Mouse (Mus musculus) small intestine, adult 2 months (tissue): ENCODE measurements around the gene Emg1.

ENCODE experiments used
- CTCF ChIP-seq: fragments of 200-500 bp; IDR thresholded peaks from 2 replicates; pipeline ENCODE4 v1.5.1; 2012; ENCODE audit warnings: low read depth, mild to moderate bottlenecking, control low read depth, inconsistent platforms, low read length, moderate library complexity, mixed read lengths; ENCODE audit not compliant: insufficient replicate concordance, insufficient read length; ENCODE audit errors: extremely low read depth
- POLR2A ChIP-seq: fragments of 200-500 bp; IDR thresholded peaks from 2 replicates; pipeline ENCODE4 v1.6.1; 2012; ENCODE audit warnings: low read depth, mild to moderate bottlenecking, control low read depth, inconsistent platforms, low read length, moderate library complexity

DNA sequence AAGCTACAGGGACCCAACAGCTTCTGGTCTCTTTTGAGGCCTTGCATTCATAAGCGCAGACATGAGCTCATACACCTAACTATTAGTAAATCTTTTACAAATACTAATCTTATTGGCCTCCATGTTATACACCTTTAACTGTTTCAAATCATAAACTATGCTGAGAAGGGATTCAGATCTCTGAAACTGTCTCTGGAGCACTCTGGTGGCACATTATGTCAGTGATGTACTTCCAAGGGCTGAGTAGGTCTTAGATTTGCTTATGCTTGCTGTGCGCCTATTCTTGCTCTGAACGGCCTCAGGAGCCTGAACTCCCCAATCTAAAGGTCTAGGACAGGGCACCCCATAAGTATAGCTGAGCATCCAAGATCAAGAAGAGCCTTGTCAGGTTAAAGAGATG lies 29.9 kb upstream of the Emg1 start:
- TF ChIP-seq CTCF (no peak), POLR2A (no peak)
